Mouse (Mus musculus) forebrain, embryonic 10.5 days (tissue): ENCODE data around the gene Dapk3. TPM values are rescaled to one million over a fixed set of nuclear protein-coding genes. Genes with fewer than 3 reads are reported as not detected.

Experiments
- DNase-seq: peaks from one replicate; pipeline ENCODE4 v3.0.0-alpha.2; 2017; ENCODE audit warnings: low spot score; ENCODE audit errors: extremely low spot score
- H3K27ac ChIP-seq: fragments of 300-500 bp; sonication (generic); 2 replicates; pipeline ENCODE4 v1.5.1; 2016; ENCODE audit warnings: mild to moderate bottlenecking
- H3K27me3 ChIP-seq: fragments of 300-500 bp; sonication (generic); 2 replicates; pipeline ENCODE4 v1.6.1; 2016; ENCODE audit warnings: mild to moderate bottlenecking; ENCODE audit not compliant: poor library complexity, severe bottlenecking
- H3K36me3 ChIP-seq: fragments of 300-500 bp; sonication (generic); replicated peaks from 2 replicates; pipeline ENCODE4 v1.6.1; 2016; ENCODE audit warnings: mild to moderate bottlenecking, moderate library complexity
- H3K4me1 ChIP-seq: fragments of 300-500 bp; sonication (generic); 2 replicates; pipeline ENCODE4 v1.6.1; 2016
- H3K4me3 ChIP-seq: fragments of 300-500 bp; sonication (generic); 2 replicates; pipeline ENCODE4 v1.5.1; 2016; ENCODE audit warnings: mild to moderate bottlenecking, moderate library complexity
- H3K9me3 ChIP-seq: fragments of 300-500 bp; sonication (generic); 2 replicates; pipeline ENCODE4 v1.6.1; 2016; ENCODE audit warnings: mild to moderate bottlenecking, moderate library complexity
- WGBS: fragments of 180-500 bp; shearing (Covaris S2); methylation state at CpG from one replicate; pipeline ENCODE4 v1.1.7; 2016; 5-methylcytosine and 5-hydroxymethylcytosine counted together
- polyA plus RNA-seq: library from polyadenylated mRNA; unstranded; fragments of >200 nt; fragmentation: Nextera tagmentation; extraction: Ambion mirVana; gene quantifications from 2 replicates; pipeline ENCODE4 v1.2.1, GENCODE M21; 2016

Gene Dapk3
- 41.6 and 44.9 TPM in 2 replicates for polyA plus RNA-seq

GRCm38 (mm10) chr10:81182336-81183333 is at the start of gene Dapk3:
Gene Dapk3, plus strand, starts transcription at chr10:81183005.
- 4% methylated on average over 53 of the region's 53 CpGs for WGBS
- peak; percentile 99 for DNase-seq
- no peaks in the 10 kb centered on the region for H3K9me3 ChIP-seq
- no peaks in the 10 kb centered on the region for H3K27me3 ChIP-seq
- peak within 1 kb of the TSS; percentile 76 for H3K4me3 ChIP-seq
- H3K36me3 ChIP-seq = peaks cover 85% of the 10 kb centered on the region
- H3K27ac ChIP-seq = peak within 1 kb of the TSS; percentile 90
- H3K4me1 ChIP-seq = peaks cover 68% of the 10 kb centered on the region

- no peaks in the 10 kb centered on the region for H3K9me3 ChIP-seq
Observed at GRCm38 (mm10) chr10:81134181-81134587, 48.6 kb upstream of the Dapk3 start.

DNA sequence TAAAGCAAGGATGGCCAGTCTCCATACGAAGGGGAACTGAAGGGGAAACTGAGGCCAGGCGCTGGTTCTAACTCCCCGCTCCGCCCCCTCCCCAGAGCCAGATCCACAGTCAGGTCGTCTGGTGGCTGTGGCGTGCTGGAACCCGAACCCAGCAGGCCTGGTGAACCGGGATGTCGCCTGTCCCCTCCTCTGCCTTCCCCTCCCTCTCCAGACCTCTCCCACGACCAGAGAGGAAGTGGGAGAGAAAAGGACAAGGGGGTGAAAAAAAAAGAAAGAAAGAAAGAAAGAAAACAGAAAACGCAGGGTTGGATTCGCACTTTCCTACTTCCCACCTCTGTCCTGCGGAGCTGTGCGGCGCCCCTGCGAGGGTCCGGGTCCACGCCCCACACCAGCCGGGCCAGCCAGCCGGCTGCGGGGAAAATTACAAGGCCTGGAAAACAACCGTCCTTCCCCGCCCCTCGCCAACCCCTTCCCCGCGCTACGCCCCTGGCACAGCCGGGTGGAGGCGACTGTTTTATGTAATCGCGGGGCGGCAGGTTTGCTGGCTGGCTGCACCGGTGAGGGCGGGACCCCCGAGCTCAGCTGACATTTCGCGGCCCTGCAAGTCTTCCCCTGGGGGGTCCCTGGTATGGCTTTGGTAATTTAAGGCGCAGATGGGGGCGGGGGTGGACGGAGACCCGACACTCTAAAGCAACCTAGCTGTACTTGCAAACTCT is 47.7 kb upstream of the Dapk3 start, which contains the start of gene Zbtb7a:
TSS of gene Zbtb7a (plus strand) at position 255 of the 716 bp plus-strand sequence.
- DNase-seq = peak; percentile 60
- WGBS = 2% methylated on average over 41 of the region's 41 CpGs
- peaks cover 49% of the 10 kb centered on the region for H3K27me3 ChIP-seq

More at GRCm38 (mm10) chr10:81134181-81134587, 48.6 kb upstream of the Dapk3 start:
- peaks cover 47% of the 10 kb centered on the region for H3K4me1 ChIP-seq
- WGBS = 2% methylated on average over 16 of the region's 16 CpGs
- H3K36me3 ChIP-seq = no peaks in the 10 kb centered on the region
- no peak for DNase-seq
- peak overlapping the region; percentile 91 for H3K4me3 ChIP-seq
- H3K27me3 ChIP-seq = peaks cover 59% of the 10 kb centered on the region
- no peak overlapping the region for H3K27ac ChIP-seq

GRCm38 (mm10) chr10:81135831-81136705 is 46.7 kb upstream of the Dapk3 start:
- Histone ChIP-seq H3K9me3 (no peaks in the 10 kb centered on the region), H3K27ac (peak overlapping the region; percentile 97), H3K4me3 (peak overlapping the region; percentile 91), H3K4me1 (peaks cover 57% of the 10 kb centered on the region), H3K27me3 (peaks cover 40% of the 10 kb centered on the region), H3K36me3 (peaks cover 4% of the 10 kb centered on the region; the same call in 1 of the 2 replicates)
- under 1% methylated on average over 86 of the region's 86 CpGs for WGBS
- DNase-seq = peak; percentile 68

More for the DNA sequence above, 47.7 kb upstream of the Dapk3 start, which contains the start of gene Zbtb7a:
- Histone ChIP-seq H3K9me3 (no peaks in the 10 kb centered on the region), H3K27ac (peak within 1 kb of the TSS; percentile 97), H3K4me1 (peaks cover 47% of the 10 kb centered on the region), H3K36me3 (no peaks in the 10 kb centered on the region), H3K4me3 (peak within 1 kb of the TSS; percentile 91)

GRCm38 (mm10) chr10:81136706-81137231 is 46.0 kb upstream of the Dapk3 start:
- 1% methylated on average over 49 of the region's 50 CpGs for WGBS
- peak; percentile 83 for DNase-seq
- Histone ChIP-seq H3K4me1 (peaks cover 64% of the 10 kb centered on the region), H3K4me3 (peak overlapping the region; percentile 91), H3K9me3 (no peaks in the 10 kb centered on the region), H3K27ac (peak overlapping the region; percentile 97), H3K27me3 (peaks cover 36% of the 10 kb centered on the region), H3K36me3 (peaks cover 4% of the 10 kb centered on the region)

DNA sequence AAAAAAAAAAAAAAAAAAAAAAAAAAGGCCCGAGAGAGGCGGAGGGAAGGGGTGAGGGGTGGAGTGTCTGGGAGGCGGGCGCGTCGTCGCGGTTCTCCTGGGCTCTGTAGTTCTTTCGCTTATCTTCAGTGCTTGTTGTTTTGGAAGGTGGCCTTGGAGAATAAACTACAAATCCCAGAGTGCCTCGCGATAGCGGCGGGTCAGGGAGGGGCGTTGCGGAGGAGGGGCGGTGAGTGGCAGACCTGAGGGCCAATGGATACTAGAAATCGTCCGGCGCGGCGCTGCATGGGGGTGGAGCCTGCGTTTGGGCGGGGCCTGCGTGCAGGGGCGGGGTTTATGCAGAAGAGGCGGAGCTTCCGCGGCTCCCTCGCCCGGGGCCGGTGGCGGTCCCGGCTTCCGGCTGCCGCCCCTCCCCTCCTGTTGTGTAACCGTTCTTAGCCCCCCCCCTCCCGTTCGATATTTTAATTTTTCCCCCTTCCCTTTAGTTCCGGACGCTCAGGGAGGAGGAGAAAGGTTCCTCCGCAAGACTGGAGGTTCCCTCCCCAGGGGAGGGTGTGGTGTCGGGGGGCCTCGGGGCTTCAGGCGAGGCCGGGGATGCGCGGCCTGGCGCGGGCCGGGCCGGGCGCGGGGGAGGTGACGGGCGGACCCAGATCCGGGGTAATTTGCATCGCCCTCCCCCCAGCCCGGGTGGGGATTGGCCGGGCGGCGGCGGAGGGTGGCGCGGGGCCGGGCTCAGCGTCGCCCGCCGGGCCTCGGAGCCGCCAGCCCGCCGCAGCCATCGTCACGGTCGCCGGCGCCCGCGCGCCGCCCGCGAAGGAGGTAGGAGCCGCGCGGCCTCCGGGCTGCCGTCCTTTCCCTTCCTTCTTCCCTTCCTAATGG is 45.3 kb upstream of the Dapk3 start:
- Histone ChIP-seq H3K9me3 (no peaks in the 10 kb centered on the region), H3K4me3 (peak overlapping the region; percentile 91), H3K4me1 (peaks cover 71% of the 10 kb centered on the region), H3K27ac (peak overlapping the region; percentile 97), H3K36me3 (peaks cover 7% of the 10 kb centered on the region), H3K27me3 (peaks cover 36% of the 10 kb centered on the region)
- DNase-seq = peak; percentile 100
- WGBS = under 1% methylated on average over 81 of the region's 89 CpGs

DNA sequence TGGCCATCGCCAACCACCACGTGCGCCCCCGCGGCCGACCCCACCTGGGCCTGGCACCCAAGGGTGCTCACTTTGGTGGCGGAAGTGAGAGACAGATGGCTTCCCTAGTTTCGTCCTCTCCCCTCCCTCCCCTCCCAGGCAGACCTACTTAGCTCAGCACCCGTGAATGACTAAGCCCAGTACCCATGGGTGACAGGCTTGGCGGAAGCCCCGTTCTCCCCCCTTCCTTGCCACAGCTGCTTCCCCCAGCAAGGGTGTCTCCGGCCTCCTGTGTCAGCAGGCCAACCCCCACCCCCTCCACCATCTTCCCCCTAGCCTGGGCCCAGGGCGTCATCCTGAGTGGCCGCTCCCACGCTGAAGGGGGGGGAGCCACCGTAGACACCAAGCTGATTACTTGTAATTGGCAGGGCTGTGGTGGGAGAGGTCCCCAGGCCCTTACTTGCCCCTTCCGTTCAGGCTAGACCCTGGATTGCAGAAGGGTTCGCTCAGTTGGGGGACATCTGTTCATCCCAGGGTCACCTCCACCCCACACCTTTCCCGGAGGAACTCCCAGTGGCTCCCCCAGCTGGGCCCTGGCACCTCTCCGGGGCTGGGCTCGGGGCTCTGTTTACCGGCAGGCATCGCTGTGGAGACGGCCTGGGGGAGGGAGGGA is 44.5 kb upstream of the Dapk3 start:
- Histone ChIP-seq H3K4me1 (peaks cover 78% of the 10 kb centered on the region), H3K27me3 (peaks cover 29% of the 10 kb centered on the region), H3K36me3 (peaks cover 15% of the 10 kb centered on the region), H3K27ac (peak overlapping the region; percentile 97), H3K4me3 (peak overlapping the region; percentile 91), H3K9me3 (no peaks in the 10 kb centered on the region)
- WGBS = 2% methylated on average over 23 of the region's 24 CpGs
- DNase-seq = peak; percentile 53

DNA sequence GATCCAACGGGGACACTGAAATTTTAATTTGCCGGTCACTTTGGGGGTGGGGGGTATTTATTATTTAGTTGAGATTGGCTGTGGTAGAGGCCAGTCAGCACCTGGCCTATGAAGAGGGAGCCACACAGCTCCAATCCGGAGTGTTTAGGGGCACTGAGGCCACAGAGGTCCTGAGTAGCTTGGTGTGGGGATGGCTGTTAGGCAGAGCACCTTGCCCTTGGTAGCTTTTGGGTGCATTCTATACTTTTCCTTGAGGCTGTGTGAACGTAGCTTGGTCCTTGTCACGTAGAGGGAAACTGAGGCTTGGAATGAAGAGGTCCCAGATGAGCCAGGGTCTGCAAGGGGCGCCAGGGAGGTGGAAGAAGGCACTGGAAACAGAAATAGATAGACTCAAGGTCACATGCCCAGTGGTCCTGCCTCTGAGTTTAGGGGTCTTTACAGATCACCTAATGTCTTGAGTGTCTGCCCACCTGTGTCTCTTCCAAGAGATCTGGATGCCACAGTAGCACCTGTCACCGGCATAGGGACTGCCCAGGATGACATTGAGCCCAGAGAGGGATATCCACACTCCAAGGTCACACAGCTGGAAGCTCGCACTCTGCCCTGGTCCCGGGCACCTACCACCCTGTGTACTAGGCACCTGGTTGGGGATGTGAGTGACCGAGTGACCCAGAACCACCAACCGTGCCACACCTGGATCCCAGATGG is 43.8 kb upstream of the Dapk3 start:
- peak overlapping the region; percentile 91 for H3K4me3 ChIP-seq
- H3K9me3 ChIP-seq = 0 out of 2 replicates have a peak, but pooled peaks cover 6% of the 10 kb centered on the region
- no peak for DNase-seq
- peaks cover 75% of the 10 kb centered on the region for H3K4me1 ChIP-seq
- H3K27ac ChIP-seq = peak overlapping the region; percentile 97
- 65% methylated on average over 11 of the region's 11 CpGs for WGBS
- H3K36me3 ChIP-seq = peaks cover 22% of the 10 kb centered on the region
- peaks cover 22% of the 10 kb centered on the region for H3K27me3 ChIP-seq

DNA sequence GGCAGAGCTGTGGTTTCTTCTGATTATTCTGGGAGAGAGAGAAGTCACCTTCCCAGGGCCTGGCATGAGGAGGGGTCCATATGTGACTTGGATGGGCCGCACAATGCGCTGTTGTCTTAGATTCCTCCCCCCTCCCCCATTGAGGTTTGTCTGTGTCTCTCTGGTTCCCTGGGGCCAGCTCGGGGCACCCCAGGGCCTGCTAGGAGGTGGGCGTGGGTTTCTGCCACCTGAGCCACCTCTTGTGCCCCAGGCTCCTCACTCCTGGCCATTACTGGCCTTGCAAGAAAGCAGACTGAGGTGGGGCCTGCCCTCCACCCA is 43.3 kb upstream of the Dapk3 start:
- peak overlapping the region; percentile 97 for H3K27ac ChIP-seq
- WGBS = 63% methylated on average over 4 of the region's 4 CpGs

GRCm38 (mm10) chr10:81140005-81140404 is 42.8 kb upstream of the Dapk3 start:
- 53% methylated on average over 8 of the region's 8 CpGs for WGBS
- Histone ChIP-seq H3K36me3 (peaks cover 32% of the 10 kb centered on the region), H3K4me3 (peak overlapping the region; percentile 91; the same call in 1 of the 2 replicates), H3K4me1 (peaks cover 66% of the 10 kb centered on the region), H3K9me3 (0 out of 2 replicates have a peak, but pooled peaks cover 7% of the 10 kb centered on the region), H3K27me3 (peaks cover 12% of the 10 kb centered on the region), H3K27ac (peak overlapping the region; percentile 97)
- DNase-seq = no peak

More for the DNA sequence above, 43.3 kb upstream of the Dapk3 start:
- H3K4me3 ChIP-seq = peak overlapping the region; percentile 91
- DNase-seq = no peak
- H3K9me3 ChIP-seq = 0 out of 2 replicates have a peak, but pooled peaks cover 7% of the 10 kb centered on the region
- peaks cover 70% of the 10 kb centered on the region for H3K4me1 ChIP-seq
- H3K27me3 ChIP-seq = peaks cover 17% of the 10 kb centered on the region
- peaks cover 27% of the 10 kb centered on the region for H3K36me3 ChIP-seq
